Mouse (Mus musculus) testis, postnatal 14 days (tissue): ENCODE measurements around the gene Rtp3.

Experiments
- DNase-seq: peaks from one replicate; pipeline ENCODE4 v3.0.0; 2021; ENCODE audit warnings: low spot score

Gene Rtp3

DNA sequence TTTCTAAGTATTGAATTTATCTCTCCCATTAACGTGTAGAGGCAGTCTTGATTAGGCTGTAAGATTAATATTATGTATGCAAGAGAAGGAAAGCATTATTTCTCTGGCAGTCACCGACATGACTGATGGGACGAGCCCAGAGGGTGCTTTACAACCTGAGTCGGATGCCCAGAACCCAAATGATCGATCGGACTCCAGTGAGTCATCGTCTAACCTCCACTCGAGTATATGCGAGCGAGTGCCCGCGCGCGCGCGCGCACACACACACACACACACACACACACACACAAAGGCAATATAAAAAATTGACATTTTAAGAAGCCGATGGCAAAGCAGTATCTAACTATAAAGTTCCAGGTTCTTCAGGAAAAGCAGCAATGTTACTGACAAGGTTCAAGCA lies 45.0 kb downstream of the Rtp3 start:
- DNase-seq = no peak

- no peak for DNase-seq
Observed at GRCm38 (mm10) chr9:110944265-110944664, 46.1 kb downstream of the Rtp3 start.

DNA sequence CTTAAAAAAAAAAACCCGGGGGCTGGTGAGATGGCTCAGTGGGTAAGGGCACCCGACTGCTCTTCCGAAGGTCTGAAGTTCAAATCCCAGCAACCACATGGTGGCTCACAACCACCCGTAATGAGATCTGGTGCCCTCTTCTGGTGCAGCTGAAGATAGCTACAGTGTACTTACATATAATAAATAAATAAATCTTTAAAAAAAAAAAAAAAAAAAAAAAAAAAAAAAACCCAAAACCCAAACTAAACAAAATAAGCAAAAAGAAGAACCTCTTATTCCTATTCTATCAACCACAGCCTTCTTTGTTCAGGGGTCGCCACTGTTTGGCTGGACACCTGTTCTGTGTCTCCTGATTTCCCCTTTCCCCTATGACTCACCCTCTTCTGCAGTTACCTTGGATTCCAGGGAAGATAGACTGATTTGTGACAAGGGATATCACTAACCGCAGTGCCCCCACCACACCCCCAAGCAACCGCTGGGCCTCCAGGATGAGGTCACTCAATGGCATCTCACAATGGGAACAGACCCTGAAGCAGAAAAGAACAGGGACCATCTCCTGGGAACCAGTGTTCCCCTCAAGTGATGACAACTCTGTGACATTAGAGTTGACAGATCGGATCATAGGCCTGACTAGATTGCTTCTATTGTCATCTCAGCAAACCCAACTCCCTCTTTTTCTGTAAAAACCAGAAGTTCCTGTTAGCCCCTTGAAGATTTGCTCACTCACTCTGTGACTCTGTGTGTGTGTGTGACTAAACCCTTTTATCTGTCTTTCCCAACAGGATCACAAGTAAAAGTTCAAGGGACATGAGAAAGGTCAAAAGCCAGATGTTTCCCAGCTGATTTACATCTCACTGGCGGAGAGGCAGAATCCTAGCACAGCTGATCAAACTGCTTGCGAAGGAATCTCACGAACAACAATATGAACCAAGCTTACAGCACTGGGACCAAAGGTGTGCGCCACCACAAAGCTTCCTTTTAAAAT lies 52.6 kb downstream of the Rtp3 start:
- no peak for DNase-seq

DNA sequence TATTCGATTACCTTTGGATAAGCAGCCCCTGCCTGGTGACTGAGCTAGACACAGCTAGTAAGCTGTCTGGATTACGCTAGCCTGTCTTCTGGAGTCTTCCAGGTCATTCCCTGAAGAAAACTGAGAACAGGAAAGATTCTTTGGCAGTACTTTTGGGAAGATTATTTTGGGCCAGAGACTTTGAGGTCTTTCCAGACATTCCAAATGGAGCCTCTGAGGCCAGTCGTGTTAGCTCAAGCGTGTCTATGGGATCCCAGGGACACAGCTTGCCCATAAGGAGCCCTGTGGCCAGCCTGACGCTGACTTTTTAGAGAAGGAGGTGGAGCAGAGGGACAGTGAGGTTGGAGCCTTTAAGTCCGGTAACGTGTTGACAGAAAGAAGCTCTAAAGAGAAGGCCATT lies 54.4 kb downstream of the Rtp3 start:
- DNase-seq = no peak
